Mouse (Mus musculus) forebrain, embryonic 15.5 days (tissue): ENCODE results near the gene Egfl6. TPM values are rescaled to one million over a fixed set of nuclear protein-coding genes. Genes with fewer than 3 reads are reported as not detected.

ENCODE experiments used
- polyA plus RNA-seq: library from polyadenylated mRNA; unstranded; fragments of >200 nt; fragmentation: Nextera tagmentation; extraction: Ambion mirVana; gene quantifications from 2 replicates; pipeline ENCODE4 v1.2.1, GENCODE M21; 2015

Egfl6 gene
- polyA plus RNA-seq, 1 experiment from 2014 or later, result 1.9 TPM

Other genes with a start within 250 kb of the Egfl6 start
- 67.9 and 72.5 TPM in 2 replicates for gene Trappc2, start 145.1 kb downstream of the Egfl6 start, polyA plus RNA-seq
- 7.7 and 7.8 TPM in 2 replicates for gene Ofd1, start 145.0 kb downstream of the Egfl6 start, polyA plus RNA-seq
- 46.5 and 48.3 TPM in 2 replicates for gene Rab9, start 105.9 kb downstream of the Egfl6 start, polyA plus RNA-seq
- gene Tceanc, start 67.2 kb downstream of the Egfl6 start, polyA plus RNA-seq, result 7.8 and 8.1 TPM in 2 replicates